Mouse (Mus musculus) adrenal gland, postnatal 4 days (tissue): ENCODE results near the gene Gm28845. TPM values are rescaled to one million over a fixed set of nuclear protein-coding genes. Genes with fewer than 3 reads are reported as not detected.

ENCODE experiments used
- DNase-seq, 2 experiments: peaks; one replicate each; pipeline ENCODE4 v3.0.0; 2021 to 2022; ENCODE audit warnings: low spot score in 2 of 2, mixed read lengths in 2 of 2
- long read RNA-seq, 2 experiments: library from polyadenylated mRNA; stranded (forward); transcript quantifications; one replicate each; pipeline ENCODE4 v2.0.0; 2021
- total RNA-seq, 2 experiments: library from RNA; stranded (reverse); gene quantifications; 2 replicates each; pipeline ENCODE4 v1.2.3; 2021

Gm28845 gene
- total RNA-seq, result not detected
- long read RNA-seq, experiment 1, partial matches to known transcripts, result 0 of 2 reads
- long read RNA-seq, experiment 1, other reads (novel, unspliced or antisense), result 2 of 2 reads
- long read RNA-seq, experiment 2, partial matches to known transcripts, result 0 of 1 reads
- long read RNA-seq, experiment 2, other reads (novel, unspliced or antisense), result 1 of 1 reads

DNA sequence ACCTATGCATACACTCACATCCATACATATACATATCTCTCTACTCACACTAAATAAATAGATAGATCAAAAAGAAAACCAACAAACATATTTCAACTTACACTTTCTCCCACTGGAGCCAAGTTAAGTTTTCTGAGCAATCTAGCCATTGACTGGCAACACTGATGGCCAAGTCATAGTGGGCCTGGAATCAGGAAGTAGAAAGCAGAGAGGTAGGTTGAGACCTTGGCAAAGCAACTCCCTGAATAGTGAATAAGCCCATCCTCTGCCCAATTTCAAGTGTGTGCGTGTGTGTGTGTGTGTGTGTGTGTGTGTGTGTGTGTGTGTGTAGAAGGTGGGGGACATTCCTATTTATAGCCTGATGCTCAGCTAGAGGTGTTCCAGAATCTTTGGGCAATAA is at the start of gene Gm28845:
Gene Gm28845, minus strand, starts transcription at position 121 of the 400 bp plus-strand sequence.
- DNase-seq, result no peak

- DNase-seq, result no peak
Measured at GRCm38 (mm10) chr1:65167496-65167895, 48.1 kb upstream of the Gm28845 start.

DNA sequence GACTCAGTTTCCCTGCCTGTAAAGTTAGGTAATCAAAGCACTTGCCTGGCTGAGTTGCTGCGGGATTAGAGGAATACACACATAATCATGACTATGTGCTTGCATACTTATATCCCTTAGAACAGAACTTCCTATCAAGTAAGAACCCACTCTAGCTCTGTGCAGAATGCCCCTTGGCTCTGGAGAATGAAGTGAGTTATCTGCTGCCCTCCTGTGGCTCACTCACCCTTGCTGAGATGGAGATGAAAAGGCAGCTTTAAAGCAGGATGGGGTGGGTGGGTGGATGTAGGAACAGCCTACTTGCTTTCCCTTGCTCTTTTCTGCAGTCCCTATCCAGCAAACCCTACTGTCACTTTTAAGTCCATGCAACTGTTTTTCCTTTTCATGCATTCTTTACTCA is 42.9 kb upstream of the Gm28845 start:
- DNase-seq, result no peak

- DNase-seq, result no peak
Measured at GRCm38 (mm10) chr1:65156111-65156510, 36.8 kb upstream of the Gm28845 start.

- peak in 1 of 2 experiments; percentile 22 for DNase-seq
Measured at GRCm38 (mm10) chr1:65154814-65155213, 35.5 kb upstream of the Gm28845 start.

DNA sequence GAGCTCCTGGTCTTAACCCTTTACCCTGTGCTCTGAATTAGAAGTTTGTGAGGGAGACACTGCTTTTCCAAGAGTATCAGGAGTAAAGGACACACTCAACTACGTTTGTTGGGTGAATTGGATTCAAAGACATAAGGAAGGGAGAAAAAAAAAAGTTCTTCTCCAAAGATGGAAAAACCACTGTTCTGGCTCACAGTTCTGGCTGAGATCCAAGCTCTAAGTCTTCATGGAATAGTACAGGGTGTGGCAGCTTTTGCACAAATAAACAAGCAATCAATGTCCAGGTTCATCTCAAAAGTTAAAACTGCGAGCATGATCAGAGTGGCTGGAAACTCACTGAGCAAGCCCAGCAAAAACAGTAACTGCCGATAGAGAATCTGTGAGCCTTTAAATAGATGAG is 28.6 kb upstream of the Gm28845 start:
- no peak for DNase-seq

GRCm38 (mm10) chr1:65147326-65147725 is 28.0 kb upstream of the Gm28845 start:
- no peak for DNase-seq

GRCm38 (mm10) chr1:65146601-65147000 is 27.2 kb upstream of the Gm28845 start:
- no peak for DNase-seq

DNA sequence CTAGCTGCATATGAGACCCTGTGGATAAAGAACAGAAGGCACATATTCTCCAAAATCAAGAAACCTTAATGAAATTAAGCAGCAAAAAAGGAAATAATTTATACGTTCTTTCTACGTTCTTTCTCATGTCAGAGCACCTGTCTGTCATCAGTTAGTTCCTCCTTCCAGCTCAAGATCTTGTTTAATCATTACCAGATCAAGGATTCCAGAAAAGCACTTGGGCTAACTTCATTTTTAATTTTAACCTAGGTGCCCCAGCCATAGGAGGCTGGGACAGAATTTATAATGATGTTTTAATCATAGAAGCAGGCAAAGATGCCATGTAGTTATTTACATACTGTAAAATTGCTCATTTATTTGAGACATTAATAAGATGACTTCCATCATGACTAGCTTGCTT is 25.4 kb upstream of the Gm28845 start:
- no peak for DNase-seq

DNA sequence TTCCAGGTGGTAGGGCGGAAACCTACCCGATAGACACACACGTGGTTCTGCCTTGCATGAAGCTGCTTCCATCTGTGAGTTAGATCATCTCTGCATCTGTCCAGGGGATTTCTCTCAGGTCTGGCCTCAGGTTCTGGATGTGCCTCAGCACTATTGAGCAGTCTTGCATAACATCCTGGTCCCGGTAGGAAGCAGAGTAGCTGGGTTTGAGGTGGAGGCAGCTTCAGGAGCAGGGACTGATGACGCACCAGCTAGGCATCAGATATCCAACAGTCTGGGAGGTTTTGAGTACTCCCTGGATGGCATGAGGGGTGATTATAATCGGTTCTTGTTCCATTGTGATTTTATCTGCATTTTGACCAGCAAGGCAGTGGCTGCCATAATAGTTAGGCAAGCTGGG is 18.2 kb upstream of the Gm28845 start:
- no peak for DNase-seq

- no peak for DNase-seq
Measured at GRCm38 (mm10) chr1:65132833-65133232, 13.5 kb upstream of the Gm28845 start.

DNA sequence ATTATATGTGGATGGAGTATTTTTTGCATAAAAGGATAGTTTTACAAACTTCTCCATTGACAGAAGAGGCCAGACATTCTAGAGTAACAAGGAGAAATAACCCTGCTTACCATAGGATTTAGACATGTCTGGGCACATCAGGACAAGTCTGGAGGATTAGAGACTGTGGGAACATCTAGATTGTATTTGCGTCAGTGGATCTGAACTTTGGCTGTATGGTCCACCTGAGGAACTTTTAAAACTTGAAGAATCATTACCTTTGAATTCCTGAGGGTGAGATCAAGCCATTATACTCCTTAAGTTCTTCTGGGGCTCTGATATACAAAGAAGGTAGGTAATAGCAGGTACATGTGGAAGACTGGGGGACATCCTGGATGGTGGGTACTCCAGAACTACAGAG is 12.3 kb upstream of the Gm28845 start:
- DNase-seq, result no peak

GRCm38 (mm10) chr1:65130226-65130625 is 10.9 kb upstream of the Gm28845 start:
- DNase-seq, result no peak

GRCm38 (mm10) chr1:65129634-65130180 is 10.3 kb upstream of the Gm28845 start:
- no peak for DNase-seq

DNA sequence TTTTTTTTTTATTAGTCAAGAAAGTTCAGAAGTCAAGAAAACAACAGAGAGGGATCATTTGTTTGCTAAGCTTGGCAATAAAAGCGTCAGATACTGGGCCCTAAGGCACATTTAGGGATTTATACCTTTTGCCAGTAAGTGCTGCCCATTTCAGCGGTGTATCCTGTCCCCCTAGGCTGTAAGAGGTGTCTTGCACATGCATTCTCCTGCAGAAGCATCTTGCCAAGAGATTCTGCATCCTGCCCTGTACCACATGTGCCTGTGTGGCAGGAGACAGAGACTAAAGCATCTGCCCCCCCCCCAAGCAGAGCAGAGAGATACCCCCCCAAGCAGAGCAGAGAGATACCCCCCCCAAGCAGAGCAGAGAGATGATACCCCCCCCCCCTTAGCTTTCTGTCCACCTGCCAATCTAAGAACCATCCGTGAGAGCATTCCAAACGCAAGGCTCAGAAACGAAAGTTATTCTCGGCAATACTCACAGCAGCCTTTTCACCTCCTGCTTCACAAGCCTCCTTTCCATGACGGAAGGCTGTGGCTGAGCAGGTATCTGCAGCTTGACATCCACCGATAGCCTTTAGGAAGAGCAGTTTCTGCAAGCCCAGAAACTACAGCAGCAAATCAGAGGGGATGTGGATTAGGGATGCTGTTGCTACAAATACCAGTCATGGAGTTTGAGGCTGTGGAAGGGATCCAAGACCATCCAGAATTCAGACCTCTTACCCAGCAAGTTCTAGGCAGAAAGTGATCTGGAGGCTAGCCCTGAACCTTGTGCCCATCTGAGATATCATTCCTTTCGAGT is 3.4 kb upstream of the Gm28845 start, which contains the start of gene D630023F18Rik:
Gene D630023F18Rik, minus strand, starts transcription at position 641 of the 799 bp plus-strand sequence.
- no peak for DNase-seq

DNA sequence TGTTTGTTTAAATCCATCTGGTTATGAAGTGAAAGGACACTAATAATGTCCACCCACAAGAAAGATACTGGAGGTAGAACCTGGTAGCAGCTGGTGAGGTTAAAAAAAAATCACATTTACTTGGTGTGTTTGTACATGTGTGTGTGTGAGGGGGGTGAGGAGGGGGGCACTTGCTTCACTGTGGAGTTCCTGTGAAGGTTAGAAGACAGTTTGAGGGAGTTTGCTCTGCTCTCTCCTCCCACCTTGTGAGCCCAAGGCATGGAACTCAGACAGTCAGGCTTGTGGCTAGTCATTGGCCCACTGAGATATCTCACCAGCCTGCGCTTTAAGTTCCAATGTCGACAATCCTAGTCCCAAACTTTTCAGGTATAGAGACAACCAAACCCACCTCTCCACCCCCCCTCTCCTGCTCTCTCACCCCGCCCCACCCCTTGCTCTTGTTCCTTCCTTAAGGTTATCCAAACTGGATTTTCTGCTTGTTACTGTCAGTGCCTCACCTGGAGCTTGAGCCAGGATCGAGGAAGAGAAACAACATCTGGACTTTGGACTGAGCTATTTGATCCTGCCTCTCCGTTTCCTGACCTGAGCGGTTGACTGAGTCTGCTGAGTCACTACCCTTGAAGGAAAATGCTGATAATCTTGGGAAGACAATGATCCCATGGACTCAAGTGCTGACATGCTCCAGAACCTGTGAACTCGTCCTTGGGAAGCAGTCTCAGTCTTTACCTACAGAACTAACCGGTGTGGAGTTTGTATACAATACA is 1.0 kb downstream of the Gm28845 start:
- DNase-seq, result no peak

DNA sequence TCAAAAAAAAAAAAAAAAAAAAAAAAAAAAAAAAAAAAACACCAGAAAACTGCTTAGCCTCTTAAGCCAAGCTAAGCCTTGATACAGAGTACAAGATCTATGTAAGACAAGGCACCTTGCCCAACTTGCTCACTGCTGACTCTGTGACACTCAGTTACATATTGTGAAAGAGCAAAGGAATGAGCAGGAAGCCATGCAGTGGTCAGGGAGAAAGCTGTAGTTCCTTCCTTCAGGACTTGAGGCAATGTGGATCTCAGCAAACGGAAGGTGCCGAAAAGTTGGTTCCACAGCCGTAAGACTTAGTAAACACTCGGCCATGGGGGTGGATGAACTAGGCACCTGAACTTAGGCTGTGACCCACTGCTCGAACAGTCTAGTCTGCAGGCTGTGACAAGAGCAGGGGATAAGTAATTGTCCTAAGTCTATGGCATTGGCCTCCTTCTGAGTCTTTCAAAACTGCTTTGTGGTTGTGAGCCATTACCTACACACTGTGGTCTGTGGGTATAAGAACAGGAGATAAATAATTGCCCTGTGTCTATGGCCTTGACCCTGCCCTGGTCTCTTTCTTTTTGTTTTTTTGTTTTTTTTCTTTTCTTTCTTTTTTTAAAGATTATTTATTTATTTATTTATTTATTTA is 5.7 kb downstream of the Gm28845 start:
- no peak for DNase-seq

DNA sequence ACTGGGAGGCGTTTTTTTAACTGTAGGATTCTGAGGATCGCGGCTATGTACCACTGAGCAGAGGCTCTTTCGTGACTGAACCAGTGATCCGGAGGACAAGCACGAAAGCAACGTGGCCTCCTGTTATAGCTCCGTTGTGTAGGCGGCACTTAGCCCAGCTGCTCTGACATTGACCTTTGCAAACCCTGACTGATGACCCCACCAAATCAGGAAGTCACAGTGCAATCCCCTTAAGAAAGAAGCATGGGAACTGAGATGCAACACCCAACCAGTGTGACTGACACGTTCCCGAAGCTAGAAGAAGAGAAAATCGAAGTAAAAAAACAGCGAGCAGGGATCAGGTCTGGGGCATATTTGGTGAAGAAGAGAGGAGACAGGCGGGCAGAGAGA is 6.6 kb downstream of the Gm28845 start:
- DNase-seq, result no peak

DNA sequence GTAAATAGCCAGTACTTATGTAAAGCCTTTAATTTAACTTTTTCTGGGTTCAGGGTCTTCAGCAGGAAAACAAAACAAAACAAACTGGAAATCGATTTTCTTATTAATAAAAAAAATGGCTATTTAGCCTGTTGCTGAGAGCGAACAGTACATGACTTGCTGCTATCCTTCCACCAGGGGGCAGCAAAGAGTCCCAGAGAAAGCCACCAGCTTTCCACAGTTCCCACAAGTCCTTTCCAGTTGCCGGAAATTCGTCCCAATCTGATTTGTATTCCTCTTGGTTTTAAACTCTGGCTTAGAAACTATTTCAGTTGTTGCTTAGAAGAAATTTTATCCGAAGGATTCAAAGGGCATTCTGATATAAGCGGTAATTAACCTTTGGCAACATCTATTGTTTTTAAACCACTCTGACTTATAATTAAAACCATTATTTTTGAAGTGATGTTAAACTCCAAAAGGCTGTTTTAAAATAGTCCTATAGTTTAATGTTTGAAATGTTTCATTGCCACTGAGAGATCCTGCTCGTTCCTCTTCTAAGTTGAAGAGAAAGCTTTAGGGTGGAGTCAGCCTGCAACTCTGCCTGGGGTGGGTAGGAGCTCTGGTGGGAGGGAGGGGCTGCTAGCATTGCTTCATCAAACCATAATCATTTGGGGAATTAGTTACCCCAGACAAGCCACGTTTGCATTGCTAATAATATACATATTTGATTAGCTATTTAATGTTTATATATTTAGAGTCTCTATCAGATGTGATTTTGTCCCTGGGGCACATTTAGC is 7.1 kb downstream of the Gm28845 start:
- peak; percentile 27 to 55 for DNase-seq

DNA sequence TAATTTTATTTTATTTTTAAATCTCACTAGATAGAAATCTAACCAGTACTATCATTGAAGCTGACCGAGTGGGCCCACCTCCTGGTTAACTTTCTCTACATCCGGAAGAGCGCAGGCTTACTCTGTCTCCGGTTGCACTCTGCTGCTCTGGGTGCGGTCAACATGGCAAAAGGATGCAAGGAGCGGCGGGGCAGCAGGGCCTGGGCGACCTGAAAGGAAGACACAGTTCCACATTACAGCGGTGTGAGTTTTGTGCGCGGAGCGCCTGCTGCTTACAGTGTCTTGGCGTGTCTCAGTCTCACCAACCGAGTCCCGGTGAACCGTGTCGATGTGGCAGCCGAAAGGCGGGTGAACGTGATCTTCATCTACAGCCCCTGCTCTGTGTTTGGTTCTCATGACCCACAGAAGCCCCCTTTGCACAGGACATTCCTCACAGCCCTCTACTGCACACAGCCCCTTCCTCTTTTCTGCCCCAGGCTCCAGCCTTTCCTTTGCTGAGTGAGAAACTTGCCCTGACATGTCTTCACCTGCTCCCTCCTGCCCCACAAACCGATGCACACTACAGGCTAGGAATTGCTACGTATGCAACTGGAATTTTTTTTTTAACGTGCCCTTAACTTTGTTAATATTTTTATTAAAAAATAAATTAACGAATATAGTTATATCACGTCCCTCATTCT is 9.5 kb downstream of the Gm28845 start:
- no peak for DNase-seq
